Mouse (Mus musculus): ENCODE measurements around the gene Cabs1. TPM values are rescaled to one million over a fixed set of nuclear protein-coding genes. Genes with fewer than 3 reads are reported as not detected.

Cabs1 gene
- not detected for total RNA-seq (2021)
- long read RNA-seq, experiment 1, result 0 reads
- long read RNA-seq, experiment 2, result 0 reads

DNA sequence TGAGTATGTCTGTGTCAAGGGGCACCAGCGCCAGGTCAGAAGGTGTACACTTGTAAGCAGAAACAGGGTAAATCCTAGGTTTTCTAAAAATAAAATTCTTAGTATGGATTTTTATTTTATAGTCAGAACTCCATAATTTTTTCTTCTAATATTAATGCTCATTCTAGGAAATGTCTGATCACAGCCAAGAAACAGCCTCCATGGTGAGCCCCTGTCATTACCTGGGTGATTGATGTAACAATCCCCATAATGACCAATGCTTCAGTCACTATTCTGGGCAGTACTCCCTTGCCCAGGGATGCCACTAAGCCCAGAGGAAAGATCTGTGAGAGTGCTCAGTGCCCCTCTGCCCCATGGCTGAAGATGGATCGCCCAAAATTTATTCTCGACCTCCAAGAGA is at the start of gene Cabs1:
Cabs1 (plus strand) TSS at position 301 of the 400 bp plus-strand sequence.
- DNase-seq (ENCODE audit: low spot score), result no peak

DNA sequence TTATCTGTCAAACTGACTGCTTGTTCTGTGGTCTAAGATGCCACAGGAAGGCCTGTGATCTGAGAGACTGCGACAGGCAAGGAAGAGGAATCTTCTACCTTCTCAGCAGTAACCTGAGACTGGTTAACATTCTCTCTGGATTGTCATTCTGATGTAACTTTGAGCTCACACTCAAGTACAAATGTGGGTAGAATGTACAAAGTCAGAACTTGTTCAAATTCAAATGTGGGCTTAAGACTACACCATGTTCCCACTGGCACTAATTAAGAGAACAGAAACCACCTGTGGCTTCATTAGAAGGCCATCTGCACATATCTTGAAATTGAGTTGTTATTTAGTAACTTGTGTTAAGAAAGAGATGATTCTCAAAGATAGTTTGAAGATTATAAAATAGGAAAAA is 47.6 kb upstream of the Cabs1 start:
- DNase-seq (ENCODE audit: low spot score), result no peak

DNA sequence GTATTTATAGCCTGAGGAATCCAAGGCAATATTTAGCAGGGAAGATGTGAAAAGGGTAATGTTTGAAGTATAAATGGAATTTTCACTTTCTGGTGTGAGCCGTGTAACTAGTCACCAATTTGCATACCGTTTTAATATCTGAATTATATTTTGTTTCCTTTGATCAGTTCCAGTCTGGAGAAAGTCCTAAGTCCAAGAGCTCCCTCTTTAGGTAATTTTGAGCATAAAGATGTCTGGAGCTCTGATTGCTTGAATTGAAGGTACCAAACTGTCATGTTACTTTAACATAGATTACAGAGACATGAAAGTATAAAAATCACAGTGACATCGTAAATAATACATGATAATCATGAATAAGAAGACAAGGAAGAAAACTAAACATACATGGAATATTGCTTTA is 38.5 kb upstream of the Cabs1 start:
- no peak for DNase-seq (ENCODE audit: low spot score)

DNA sequence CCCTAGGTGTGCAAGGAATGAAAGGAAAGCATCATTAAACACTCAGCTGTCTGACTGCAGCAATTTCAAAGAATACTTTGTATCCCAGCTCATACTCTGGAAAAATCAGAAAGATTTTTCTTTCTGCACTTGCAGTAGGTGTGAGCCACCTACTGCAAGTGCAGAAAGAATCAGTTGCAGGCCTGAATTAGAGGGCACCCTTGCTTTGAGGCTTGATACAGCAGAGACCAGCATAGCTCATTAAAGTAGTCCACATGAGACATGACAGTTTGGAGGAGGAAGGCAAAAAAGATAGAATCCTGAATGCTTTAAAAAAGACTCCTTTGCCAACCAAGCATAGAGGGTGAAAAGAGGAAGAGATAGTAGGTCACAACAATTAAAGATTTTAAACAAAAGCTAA is 36.7 kb upstream of the Cabs1 start:
- DNase-seq (ENCODE audit: low spot score), result no peak

DNA sequence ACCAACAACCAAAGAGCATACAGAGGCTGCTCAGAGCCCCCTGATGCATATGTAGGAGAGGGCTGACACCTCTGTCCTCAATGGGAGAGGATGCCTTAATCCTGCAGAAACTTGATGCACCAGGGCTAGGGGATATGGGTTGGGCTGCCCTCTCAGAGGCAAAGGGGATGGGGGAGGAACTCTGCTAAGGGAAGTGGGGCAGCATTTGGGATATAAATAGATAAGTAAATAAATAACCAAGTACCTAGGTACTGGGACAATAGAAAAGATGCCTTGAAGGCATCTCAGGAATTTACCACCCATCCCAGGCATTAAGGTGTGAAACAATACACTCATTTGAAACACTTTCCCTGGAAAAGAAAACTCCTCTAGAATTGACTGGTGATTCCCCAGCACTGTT is 27.4 kb upstream of the Cabs1 start:
- DNase-seq (ENCODE audit: low spot score), result no peak

DNA sequence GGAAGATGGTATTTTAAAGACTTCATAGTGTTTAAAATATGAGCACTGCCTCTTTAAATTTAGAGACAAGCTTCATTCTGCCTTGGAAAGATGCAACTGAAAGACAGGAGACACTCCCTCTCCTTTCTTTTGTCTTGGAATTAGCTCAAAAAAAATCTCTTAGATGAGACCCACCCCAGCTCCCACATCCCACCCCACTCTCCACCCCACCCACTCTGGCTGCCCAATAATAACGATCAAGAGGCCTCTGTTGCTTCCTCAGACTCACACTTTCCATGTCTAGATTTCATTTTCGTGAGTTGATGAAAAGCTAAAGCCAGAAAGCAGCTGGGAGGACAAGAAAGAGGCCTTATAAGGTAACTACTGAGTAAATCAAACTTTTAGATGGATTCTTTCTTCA is 10.0 kb upstream of the Cabs1 start, which contains the start of the genes 2310003L06Rik and Gm28434:
2310003L06Rik (plus strand) TSS at position 259 of the 400 bp plus-strand sequence.
Gm28434 (plus strand) TSS at position 317 of the 400 bp plus-strand sequence.
- DNase-seq (ENCODE audit: low spot score), result no peak

DNA sequence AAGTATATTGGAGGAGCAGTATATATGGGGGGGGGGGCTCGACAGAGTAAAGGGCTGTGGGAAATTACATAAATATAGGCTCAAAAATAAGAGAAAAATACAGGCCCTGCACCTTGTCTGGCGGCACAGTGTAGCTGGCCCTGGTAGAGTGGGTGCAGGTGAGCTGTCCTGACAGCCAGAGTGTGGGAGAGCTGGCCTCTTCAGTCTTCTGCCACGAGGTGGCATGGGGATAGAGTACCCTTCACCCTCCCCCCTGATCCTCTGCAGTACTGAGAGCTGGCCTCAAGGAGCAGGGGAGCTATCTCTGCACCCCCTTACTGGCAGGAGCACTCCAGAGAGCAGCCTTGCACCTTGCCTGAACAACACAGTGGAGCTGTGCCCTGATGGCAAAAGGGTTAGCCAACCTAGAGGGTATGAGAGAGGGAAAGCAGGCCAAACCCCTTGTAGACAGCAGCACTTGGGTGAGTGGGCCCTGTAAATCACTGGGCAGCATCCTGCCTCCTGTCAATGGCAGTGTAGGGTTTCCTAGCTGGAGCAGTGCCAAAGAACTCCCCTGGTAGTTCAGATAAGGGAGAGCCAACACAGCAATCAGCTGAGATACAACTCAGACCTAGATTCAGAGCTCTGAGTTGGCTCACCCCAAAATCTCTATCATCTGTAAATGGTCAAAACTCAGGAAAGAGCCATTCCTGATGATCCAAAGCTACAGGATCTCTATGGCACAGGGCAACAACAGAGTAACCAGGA is 3.4 kb downstream of the Cabs1 start:
- no peak for DNase-seq (ENCODE audit: low spot score)

DNA sequence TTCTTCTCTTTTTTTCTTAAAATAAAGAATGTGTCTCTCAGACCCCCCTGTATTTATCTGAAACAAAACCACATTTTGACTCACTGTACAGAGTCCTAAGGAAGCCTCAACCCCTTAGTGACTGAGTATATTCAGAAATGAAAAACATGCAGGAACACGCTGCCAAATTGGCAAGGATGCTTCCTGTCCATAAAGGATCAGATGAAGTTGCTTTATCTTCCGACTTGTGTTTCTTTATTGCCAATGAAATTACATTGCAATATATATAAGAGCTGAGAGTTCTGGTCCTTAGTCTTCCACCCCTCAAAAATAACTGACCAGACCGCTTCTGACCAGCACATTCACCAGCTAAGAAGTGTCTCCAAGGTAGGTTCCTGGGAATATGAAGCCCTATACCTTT is 23.0 kb downstream of the Cabs1 start, which contains the start of gene Smr3a:
Smr3a (plus strand) TSS at position 301 of the 400 bp plus-strand sequence.
- no peak for DNase-seq (ENCODE audit: low spot score)

DNA sequence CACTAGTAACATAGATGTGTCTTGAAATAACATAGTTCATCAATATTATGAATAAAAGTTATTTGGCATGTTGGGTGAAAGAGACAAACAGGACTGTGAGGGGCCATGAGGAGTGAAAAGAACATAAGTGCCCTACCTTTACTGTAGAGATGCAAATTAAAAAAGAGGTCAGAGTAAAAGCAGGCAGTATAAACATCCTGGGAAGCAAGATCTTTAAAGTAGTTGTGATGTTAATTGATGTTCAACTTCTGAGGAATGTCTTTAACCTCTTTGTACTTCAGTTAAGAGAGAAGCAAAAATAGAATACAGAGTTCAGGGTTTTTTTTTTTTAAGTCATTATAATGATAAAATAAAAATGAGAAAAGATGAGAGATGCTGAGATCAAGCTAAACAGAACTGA is 26.0 kb downstream of the Cabs1 start:
- DNase-seq (ENCODE audit: low spot score), result no peak

Other genes with a start within 250 kb of the Cabs1 start
- gene Csn1s2a, start 204.9 kb upstream of the Cabs1 start, total RNA-seq (2021), result not detected
- gene Csn1s2b, start 171.4 kb upstream of the Cabs1 start, total RNA-seq (2021), result not detected
- not detected for gene Prr27, start 153.8 kb upstream of the Cabs1 start, total RNA-seq (2021)
- gene Odam, start 94.4 kb upstream of the Cabs1 start, total RNA-seq (2021), result not detected
- not detected for gene Csn3, start 53.9 kb upstream of the Cabs1 start, total RNA-seq (2021)
- not detected for gene 2310003L06Rik, start 10.0 kb upstream of the Cabs1 start, total RNA-seq (2021)
- gene Gm28434, start 9.9 kb upstream of the Cabs1 start, total RNA-seq (2021), result not detected
- not detected for gene Smr3a, start 23.1 kb downstream of the Cabs1 start, total RNA-seq (2021)
- not detected for gene Smr2, start 107.1 kb downstream of the Cabs1 start, total RNA-seq (2021)
- not detected for gene Gm11116, start 132.1 kb downstream of the Cabs1 start, total RNA-seq (2021)
- gene Gm11115, start 174.7 kb downstream of the Cabs1 start, total RNA-seq (2021), result not detected